Mouse (Mus musculus): Measurements from ENCODE around the gene Ice2. TPM values are rescaled to one million over a fixed set of nuclear protein-coding genes. Genes with fewer than 3 reads are reported as not detected.
A peak's percentile ranks its signal among the peaks of the same experiment; 100 is the strongest.

Ice2 gene
- polyA plus RNA-seq, 1 experiment from 2014 or later = 5.9 TPM

- Histone ChIP-seq H3K9me3 (replicated peaks; ENCODE audit: control insufficient read depth, low read length) (no peaks in the 10 kb centered on the region), H3K4me2 (ENCODE audit: low read depth, low read length) (peak within 1 kb of the TSS; percentile 39), H3K4me3 (ENCODE audit: low read depth, low read length) (peak within 1 kb of the TSS; percentile 57), H3K27ac (ENCODE audit: low read length) (peak within 1 kb of the TSS; percentile 80), H3K27me3 (ENCODE audit: control insufficient read depth, insufficient read depth, low read depth, low read length) (peaks cover 4% of the 10 kb centered on the region; the same call in 1 of the 2 replicates), H3K9ac (ENCODE audit: low read depth, low read length) (peak within 1 kb of the TSS; percentile 67), H3K4me1 (ENCODE audit: control insufficient read depth, low read depth, low read length) (peaks cover 10% of the 10 kb centered on the region), H3K36me3 (ENCODE audit: control insufficient read depth, insufficient read depth) (no peaks in the 10 kb centered on the region)
- 10% methylated on average over 37 of the region's 37 CpGs for WGBS (ENCODE audit: insufficient replicate concordance)
- ATAC-seq (ENCODE audit: low read depth) = peak; percentile 93
Measured at GRCm38 (mm10) chr9:69453066-69453900, 55.6 kb downstream of the Ice2 start, which contains the start of gene Anxa2. TSS of gene Anxa2 (plus strand) at chr9:69453620.

GRCm38 (mm10) chr9:69453901-69454666, 56.4 kb downstream of the Ice2 start:
- Histone ChIP-seq H3K27ac (ENCODE audit: low read length) (peak overlapping the region; percentile 80), H3K36me3 (ENCODE audit: control insufficient read depth, insufficient read depth) (no peaks in the 10 kb centered on the region), H3K4me3 (ENCODE audit: low read depth, low read length) (peak overlapping the region; percentile 57), H3K4me2 (ENCODE audit: low read depth, low read length) (peak overlapping the region; percentile 39), H3K9me3 (replicated peaks; ENCODE audit: control insufficient read depth, low read length) (no peaks in the 10 kb centered on the region), H3K4me1 (ENCODE audit: control insufficient read depth, low read depth, low read length) (peaks cover 14% of the 10 kb centered on the region), H3K9ac (ENCODE audit: low read depth, low read length) (peak overlapping the region; percentile 67), H3K27me3 (ENCODE audit: control insufficient read depth, insufficient read depth, low read depth, low read length) (peaks cover 4% of the 10 kb centered on the region; the same call in 1 of the 2 replicates)
- WGBS (ENCODE audit: insufficient replicate concordance) = 1% methylated on average over 32 of the region's 32 CpGs
- ATAC-seq (ENCODE audit: low read depth) = peak; percentile 25; the same call in 1 of the 2 replicates

GRCm38 (mm10) chr9:69454691-69455090, 57.0 kb downstream of the Ice2 start:
- Histone ChIP-seq H3K36me3 (ENCODE audit: control insufficient read depth, insufficient read depth) (no peaks in the 10 kb centered on the region), H3K4me3 (ENCODE audit: low read depth, low read length) (peak overlapping the region; percentile 57), H3K9me3 (replicated peaks; ENCODE audit: control insufficient read depth, low read length) (no peaks in the 10 kb centered on the region), H3K27ac (ENCODE audit: low read length) (peak overlapping the region; percentile 80; the same call in 1 of the 2 replicates), H3K27me3 (ENCODE audit: control insufficient read depth, insufficient read depth, low read depth, low read length) (peaks cover 4% of the 10 kb centered on the region; the same call in 1 of the 2 replicates), H3K4me2 (ENCODE audit: low read depth, low read length) (peak overlapping the region; percentile 39), H3K4me1 (ENCODE audit: control insufficient read depth, low read depth, low read length) (peaks cover 14% of the 10 kb centered on the region), H3K9ac (ENCODE audit: low read depth, low read length) (peak overlapping the region; percentile 67; the same call in 1 of the 2 replicates)
- 25% methylated on average over 4 of the region's 4 CpGs for WGBS (ENCODE audit: insufficient replicate concordance)
- no peak for ATAC-seq (ENCODE audit: low read depth)

GRCm38 (mm10) chr9:69455391-69455790, 57.7 kb downstream of the Ice2 start:
- H3K4me1 ChIP-seq (ENCODE audit: control insufficient read depth, low read depth, low read length) = peaks cover 14% of the 10 kb centered on the region
- no peak overlapping the region for H3K9ac ChIP-seq (ENCODE audit: low read depth, low read length)
- peaks cover 4% of the 10 kb centered on the region; the same call in 1 of the 2 replicates for H3K27me3 ChIP-seq (ENCODE audit: control insufficient read depth, insufficient read depth, low read depth, low read length)
- H3K4me2 ChIP-seq (ENCODE audit: low read depth, low read length) = peak overlapping the region; percentile 39
- ATAC-seq (ENCODE audit: low read depth) = no peak
- 27% methylated on average over 4 of the region's 4 CpGs for WGBS (ENCODE audit: insufficient replicate concordance)
- H3K4me3 ChIP-seq (ENCODE audit: low read depth, low read length) = peak overlapping the region; percentile 11; the same call in 1 of the 2 replicates
- 0 out of 2 replicates have a peak overlapping the region, but pooled peaks have one; percentile 5 for H3K27ac ChIP-seq (ENCODE audit: low read length)
- H3K36me3 ChIP-seq (ENCODE audit: control insufficient read depth, insufficient read depth) = no peaks in the 10 kb centered on the region
- H3K9me3 ChIP-seq (replicated peaks; ENCODE audit: control insufficient read depth, low read length) = no peaks in the 10 kb centered on the region

- ATAC-seq (ENCODE audit: low read depth) = no peak
- Histone ChIP-seq H3K4me1 (ENCODE audit: control insufficient read depth, low read depth, low read length) (peaks cover 14% of the 10 kb centered on the region), H3K27ac (ENCODE audit: low read length) (no peak overlapping the region)
Measured at GRCm38 (mm10) chr9:69456406-69457075, 58.8 kb downstream of the Ice2 start.

GRCm38 (mm10) chr9:69457143-69457542, 59.4 kb downstream of the Ice2 start:
- Histone ChIP-seq H3K4me3 (ENCODE audit: low read depth, low read length) (no peak overlapping the region), H3K27ac (ENCODE audit: low read length) (no peak overlapping the region), H3K4me1 (ENCODE audit: control insufficient read depth, low read depth, low read length) (peaks cover 14% of the 10 kb centered on the region), H3K36me3 (ENCODE audit: control insufficient read depth, insufficient read depth) (no peaks in the 10 kb centered on the region), H3K9me3 (replicated peaks; ENCODE audit: control insufficient read depth, low read length) (no peaks in the 10 kb centered on the region), H3K4me2 (ENCODE audit: low read depth, low read length) (no peak overlapping the region), H3K9ac (ENCODE audit: low read depth, low read length) (no peak overlapping the region), H3K27me3 (ENCODE audit: control insufficient read depth, insufficient read depth, low read depth, low read length) (peaks cover 4% of the 10 kb centered on the region; the same call in 1 of the 2 replicates)
- 71% methylated on average over 3 of the region's 3 CpGs for WGBS (ENCODE audit: insufficient replicate concordance)
- ATAC-seq (ENCODE audit: low read depth) = no peak

More at GRCm38 (mm10) chr9:69456406-69457075, 58.8 kb downstream of the Ice2 start:
- WGBS (ENCODE audit: insufficient replicate concordance) = 60% methylated on average over 15 of the region's 15 CpGs
- H3K9me3 ChIP-seq (replicated peaks; ENCODE audit: control insufficient read depth, low read length) = no peaks in the 10 kb centered on the region
- no peak overlapping the region for H3K4me2 ChIP-seq (ENCODE audit: low read depth, low read length)
- H3K4me3 ChIP-seq (ENCODE audit: low read depth, low read length) = no peak overlapping the region
- no peak overlapping the region for H3K9ac ChIP-seq (ENCODE audit: low read depth, low read length)
- no peaks in the 10 kb centered on the region for H3K36me3 ChIP-seq (ENCODE audit: control insufficient read depth, insufficient read depth)
- peaks cover 4% of the 10 kb centered on the region; the same call in 1 of the 2 replicates for H3K27me3 ChIP-seq (ENCODE audit: control insufficient read depth, insufficient read depth, low read depth, low read length)

- Histone ChIP-seq H3K9ac (ENCODE audit: low read depth, low read length) (no peak overlapping the region), H3K36me3 (ENCODE audit: control insufficient read depth, insufficient read depth) (no peaks in the 10 kb centered on the region), H3K27ac (ENCODE audit: low read length) (peak overlapping the region; percentile 10), H3K27me3 (ENCODE audit: control insufficient read depth, insufficient read depth, low read depth, low read length) (peaks cover 4% of the 10 kb centered on the region; the same call in 1 of the 2 replicates), H3K4me3 (ENCODE audit: low read depth, low read length) (no peak overlapping the region), H3K4me2 (ENCODE audit: low read depth, low read length) (no peak overlapping the region), H3K4me1 (ENCODE audit: control insufficient read depth, low read depth, low read length) (peaks cover 14% of the 10 kb centered on the region), H3K9me3 (replicated peaks; ENCODE audit: control insufficient read depth, low read length) (no peaks in the 10 kb centered on the region)
- no peak for ATAC-seq (ENCODE audit: low read depth)
- WGBS (ENCODE audit: insufficient replicate concordance) = 35% methylated on average over 14 of the region's 14 CpGs
Measured at GRCm38 (mm10) chr9:69457747-69458625, 60.3 kb downstream of the Ice2 start.

- Histone ChIP-seq H3K9ac (ENCODE audit: low read depth, low read length) (no peak overlapping the region), H3K4me1 (ENCODE audit: control insufficient read depth, low read depth, low read length) (peaks cover 14% of the 10 kb centered on the region), H3K27me3 (ENCODE audit: control insufficient read depth, insufficient read depth, low read depth, low read length) (peaks cover 3% of the 10 kb centered on the region; the same call in 1 of the 2 replicates), H3K9me3 (replicated peaks; ENCODE audit: control insufficient read depth, low read length) (no peaks in the 10 kb centered on the region), H3K4me2 (ENCODE audit: low read depth, low read length) (no peak overlapping the region), H3K36me3 (ENCODE audit: control insufficient read depth, insufficient read depth) (no peaks in the 10 kb centered on the region), H3K27ac (ENCODE audit: low read length) (no peak overlapping the region), H3K4me3 (ENCODE audit: low read depth, low read length) (no peak overlapping the region)
- ATAC-seq (ENCODE audit: low read depth) = no peak
- WGBS (ENCODE audit: insufficient replicate concordance) = 33% methylated on average over 2 of the region's 2 CpGs
Measured at GRCm38 (mm10) chr9:69458982-69459381, 61.3 kb downstream of the Ice2 start.
